Mouse (Mus musculus): Measurements from ENCODE around the gene Tspan17.

DNA sequence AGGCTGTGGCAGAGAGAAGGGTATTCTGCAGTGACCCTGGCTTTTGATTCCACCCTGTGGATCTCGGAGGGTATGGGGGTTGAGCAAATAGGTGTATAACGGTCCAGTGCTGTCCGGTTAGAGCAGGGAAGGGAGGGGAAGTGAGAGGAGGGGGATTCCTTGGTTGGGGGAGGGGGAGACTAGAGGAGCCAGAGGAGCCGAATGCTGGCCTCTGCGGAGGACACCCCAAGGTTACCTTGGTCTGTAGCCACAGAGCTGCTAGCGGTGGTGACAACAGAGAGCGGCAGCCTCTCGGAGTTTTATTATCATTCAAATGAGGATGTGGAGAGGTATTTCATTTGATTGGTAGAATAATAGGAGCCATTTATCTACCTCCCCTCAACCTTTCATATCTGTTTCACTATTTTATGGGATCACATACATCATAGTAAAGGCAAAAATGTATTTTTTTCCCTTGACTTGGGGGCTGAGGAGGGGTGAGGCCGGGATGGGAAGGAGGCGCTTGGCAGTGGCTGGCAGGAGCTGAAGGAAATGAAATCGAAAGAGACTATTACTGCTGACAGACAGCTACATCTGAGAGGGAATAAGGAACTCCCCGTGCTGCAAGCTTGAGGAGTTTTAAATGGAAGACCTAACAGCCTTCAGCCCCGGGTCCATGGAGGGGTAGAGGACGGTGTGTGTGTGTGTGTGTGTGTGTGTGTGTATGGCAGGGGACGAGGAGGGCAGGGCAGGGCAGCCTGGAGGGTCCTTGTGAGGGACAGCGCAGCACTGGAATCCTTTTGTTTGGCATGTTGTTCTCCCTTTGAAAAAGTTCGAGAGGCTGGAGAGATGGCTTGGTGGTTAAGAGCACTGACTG lies 29.4 kb downstream of the Tspan17 start:
- TF ChIP-seq CTCF (IDR thresholded peaks at IDR 0.05; ENCODE audit: low read depth): no peak
- TF ChIP-seq EP300 (IDR thresholded peaks at IDR 0.05; ENCODE audit: low read depth): no peak
